Mouse (Mus musculus): ENCODE measurements around the gene Hspa1b. TPM values are rescaled to one million over a fixed set of nuclear protein-coding genes. Genes with fewer than 3 reads are reported as not detected.

Gene Hspa1b
- polyA plus RNA-seq, 1 experiment from 2014 or later, result 0.53 TPM

DNA sequence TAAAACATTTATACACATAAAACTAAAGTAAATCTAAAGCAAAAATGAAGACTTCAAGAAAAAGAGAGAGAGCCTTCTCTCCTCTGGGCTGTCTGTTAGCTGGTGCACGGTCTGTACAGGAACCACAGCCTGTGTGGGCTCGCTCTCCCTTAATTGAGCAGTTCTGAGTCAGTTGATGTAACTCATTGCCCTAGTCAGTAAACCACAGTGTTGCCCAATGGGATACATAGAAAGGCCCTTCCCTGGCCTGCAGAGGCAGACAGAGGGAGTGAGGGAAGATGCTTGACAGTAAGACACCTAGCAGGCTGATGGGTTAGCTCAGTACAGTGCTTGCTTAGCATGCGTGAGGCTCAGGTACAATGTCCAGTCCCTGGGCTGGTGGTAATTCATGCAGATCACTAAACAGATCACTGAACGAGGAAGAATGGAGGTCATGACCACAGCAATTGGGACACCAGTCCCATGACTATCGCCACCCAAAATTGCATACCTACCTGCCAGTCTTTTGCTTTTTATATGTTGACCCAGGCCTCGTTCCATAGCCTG, 21.0 kb downstream of the Hspa1b start:
- Histone ChIP-seq H3K4me2 (no peak overlapping the region), H3K4me1 (peaks cover 21% of the 10 kb centered on the region), H3K27ac (no peak overlapping the region), H3K4me3 (no peak overlapping the region), H3K27me3 (no peaks in the 10 kb centered on the region; the same call in 1 of the 2 replicates), H3K9ac (no peak overlapping the region), H3K9me3 (no peaks in the 10 kb centered on the region), H3K36me3 (peaks cover 9% of the 10 kb centered on the region; the same call in 1 of the 2 replicates)
- 81% methylated on average over 6 of the region's 6 CpGs for WGBS
- ATAC-seq (ENCODE audit: insufficient number of reproducible peaks, insufficient read depth, low FRiP score, low TSS enrichment, low read depth), result no peak

DNA sequence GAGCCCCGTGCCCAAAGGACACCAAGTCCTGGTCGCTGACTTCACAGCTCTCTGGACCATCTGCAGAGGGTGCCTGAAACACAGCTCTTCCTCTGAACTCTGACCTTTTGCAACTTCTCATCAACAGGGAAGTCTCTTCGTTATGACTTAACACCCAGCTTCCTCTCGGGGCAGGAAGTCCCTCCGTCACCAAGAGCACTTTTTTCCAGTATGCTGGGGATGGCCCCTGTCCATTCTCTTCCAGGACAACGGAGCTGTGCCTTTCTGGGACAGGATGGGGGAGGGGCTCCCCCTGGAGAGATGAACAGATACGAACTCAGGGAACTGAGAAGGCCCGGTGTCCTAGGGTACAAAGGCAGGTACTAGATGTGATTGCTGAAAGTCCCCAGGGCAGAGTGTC, 24.2 kb downstream of the Hspa1b start:
- 33% methylated on average over 8 of the region's 8 CpGs for WGBS
- Histone ChIP-seq H3K27ac (no peak overlapping the region), H3K9me3 (no peaks in the 10 kb centered on the region), H3K36me3 (peaks cover 9% of the 10 kb centered on the region; the same call in 1 of the 2 replicates), H3K4me2 (no peak overlapping the region), H3K4me1 (peaks cover 26% of the 10 kb centered on the region), H3K4me3 (no peak overlapping the region), H3K27me3 (no peaks in the 10 kb centered on the region; the same call in 1 of the 2 replicates), H3K9ac (peak overlapping the region; percentile 49; the same call in 1 of the 2 replicates)
- ATAC-seq (ENCODE audit: insufficient number of reproducible peaks, insufficient read depth, low FRiP score, low TSS enrichment, low read depth), result no peak

- Histone ChIP-seq H3K9ac (peak overlapping the region; percentile 49; the same call in 1 of the 2 replicates), H3K4me1 (peaks cover 26% of the 10 kb centered on the region), H3K36me3 (peaks cover 9% of the 10 kb centered on the region; the same call in 1 of the 2 replicates), H3K4me3 (no peak overlapping the region), H3K4me2 (peak overlapping the region; percentile 22), H3K27me3 (no peaks in the 10 kb centered on the region; the same call in 1 of the 2 replicates), H3K9me3 (no peaks in the 10 kb centered on the region), H3K27ac (no peak overlapping the region)
- 39% methylated on average over 24 of the region's 24 CpGs for WGBS
- no peak for ATAC-seq (ENCODE audit: insufficient number of reproducible peaks, insufficient read depth, low FRiP score, low TSS enrichment, low read depth)
These were observed 25.0 kb downstream of the Hspa1b start for GRCm38 (mm10) chr17:34934031-34934430.

DNA sequence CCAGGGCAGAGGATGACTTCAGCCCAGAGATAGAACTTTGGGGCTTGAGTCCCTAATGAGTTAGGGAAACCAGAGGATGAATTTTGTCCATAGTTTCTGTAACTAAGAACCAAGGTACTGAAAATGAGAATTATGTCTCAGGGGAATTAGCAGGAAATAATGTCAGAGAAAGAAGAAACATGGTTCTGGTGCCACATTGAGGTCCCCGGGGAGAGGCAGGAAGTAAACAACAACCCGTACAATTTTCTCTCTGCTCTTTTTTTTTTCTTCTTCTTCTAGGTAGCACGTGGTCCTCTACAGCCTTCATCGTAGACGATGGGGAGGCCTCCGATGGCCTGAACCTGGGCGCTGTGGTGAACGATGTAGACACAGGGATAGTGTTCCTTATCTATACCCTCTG, 26.8 kb downstream of the Hspa1b start:
- no peak overlapping the region for H3K27ac ChIP-seq
- H3K27me3 ChIP-seq, result no peaks in the 10 kb centered on the region; the same call in 1 of the 2 replicates
- 88% methylated on average over 8 of the region's 8 CpGs for WGBS
- peaks cover 26% of the 10 kb centered on the region for H3K4me1 ChIP-seq
- peak overlapping the region; percentile 91 for H3K9ac ChIP-seq
- H3K4me3 ChIP-seq, result peak overlapping the region; percentile 75
- ATAC-seq (ENCODE audit: insufficient number of reproducible peaks, insufficient read depth, low FRiP score, low TSS enrichment, low read depth), result no peak
- H3K4me2 ChIP-seq, result peak overlapping the region; percentile 89
- H3K9me3 ChIP-seq, result no peaks in the 10 kb centered on the region
- H3K36me3 ChIP-seq, result peaks cover 9% of the 10 kb centered on the region; the same call in 1 of the 2 replicates

GRCm38 (mm10) chr17:34931735-34932098, 27.3 kb downstream of the Hspa1b start:
- Histone ChIP-seq H3K4me2 (peak overlapping the region; percentile 89), H3K9me3 (no peaks in the 10 kb centered on the region), H3K27ac (no peak overlapping the region), H3K27me3 (no peaks in the 10 kb centered on the region; the same call in 1 of the 2 replicates), H3K4me3 (peak overlapping the region; percentile 75), H3K36me3 (peaks cover 9% of the 10 kb centered on the region; the same call in 1 of the 2 replicates), H3K4me1 (peaks cover 26% of the 10 kb centered on the region), H3K9ac (peak overlapping the region; percentile 91)
- 10% methylated on average over 14 of the region's 14 CpGs for whole genome bisulfite sequencing
- no peak; the same call in 1 of the 2 replicates for ATAC-seq (ENCODE audit: insufficient number of reproducible peaks, insufficient read depth, low FRiP score, low TSS enrichment, low read depth)

GRCm38 (mm10) chr17:34931061-34931734, 27.8 kb downstream of the Hspa1b start, which contains the start of gene Neu1:
Gene Neu1 (plus strand): TSS chr17:34931253.
- peak; percentile 94 for ATAC-seq (ENCODE audit: insufficient number of reproducible peaks, insufficient read depth, low FRiP score, low TSS enrichment, low read depth)
- Histone ChIP-seq H3K9me3 (no peaks in the 10 kb centered on the region), H3K4me2 (peak within 1 kb of the TSS; percentile 89), H3K36me3 (peaks cover 9% of the 10 kb centered on the region; the same call in 1 of the 2 replicates), H3K4me1 (peaks cover 26% of the 10 kb centered on the region), H3K27ac (no peak within 1 kb of the TSS), H3K9ac (peak within 1 kb of the TSS; percentile 91), H3K4me3 (peak within 1 kb of the TSS; percentile 75), H3K27me3 (no peaks in the 10 kb centered on the region; the same call in 1 of the 2 replicates)
- under 1% methylated on average over 38 of the region's 38 CpGs for WGBS

GRCm38 (mm10) chr17:34928841-34929240, 30.2 kb downstream of the Hspa1b start:
- Histone ChIP-seq H3K9ac (no peak overlapping the region), H3K4me2 (no peak overlapping the region), H3K4me3 (no peak overlapping the region), H3K27me3 (no peaks in the 10 kb centered on the region), H3K27ac (no peak overlapping the region), H3K4me1 (peaks cover 12% of the 10 kb centered on the region), H3K9me3 (no peaks in the 10 kb centered on the region), H3K36me3 (no peaks in the 10 kb centered on the region)
- no peak for ATAC-seq (ENCODE audit: insufficient number of reproducible peaks, insufficient read depth, low FRiP score, low TSS enrichment, low read depth)
- 58% methylated on average over 4 of the region's 4 CpGs for WGBS

DNA sequence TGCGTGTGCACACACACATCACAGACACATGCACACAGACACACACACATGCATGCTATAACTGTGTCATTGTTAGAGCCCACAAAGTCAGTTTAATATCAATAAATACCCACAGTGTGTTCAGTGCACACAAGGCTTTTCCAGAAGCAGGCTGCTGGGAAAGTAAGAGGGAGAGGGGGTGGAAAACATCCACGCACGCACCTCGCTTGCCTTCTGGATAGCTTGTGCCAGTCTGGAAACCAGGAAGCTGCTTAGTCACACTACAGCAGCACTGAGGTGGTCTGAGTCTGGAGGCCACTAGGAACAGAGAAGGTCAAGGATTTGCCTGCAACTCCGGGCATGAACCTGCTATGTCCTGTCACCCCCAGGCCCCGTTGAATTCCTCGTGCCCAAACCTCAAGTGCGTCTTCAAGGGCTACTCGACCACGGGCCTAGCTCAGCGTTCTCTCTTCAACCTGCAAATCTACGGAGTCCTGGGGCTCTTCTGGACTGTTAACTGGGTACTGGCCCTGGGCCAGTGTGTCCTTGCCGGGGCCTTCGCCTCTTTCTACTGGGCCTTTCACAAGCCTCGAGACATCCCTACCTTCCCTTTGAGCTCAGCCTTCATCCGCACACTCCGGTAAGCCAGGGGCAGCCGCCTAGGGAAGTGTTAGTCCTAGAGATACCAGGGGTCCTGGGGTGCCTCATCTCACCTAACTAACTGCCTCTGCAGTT, 31.6 kb downstream of the Hspa1b start:
- H3K27me3 ChIP-seq, result no peaks in the 10 kb centered on the region
- no peaks in the 10 kb centered on the region for H3K36me3 ChIP-seq
- H3K4me2 ChIP-seq, result no peak overlapping the region
- ATAC-seq (ENCODE audit: insufficient number of reproducible peaks, insufficient read depth, low FRiP score, low TSS enrichment, low read depth), result no peak
- H3K4me1 ChIP-seq, result peaks cover 11% of the 10 kb centered on the region
- WGBS, result 84% methylated on average over 18 of the region's 18 CpGs
- no peaks in the 10 kb centered on the region for H3K9me3 ChIP-seq
- H3K9ac ChIP-seq, result no peak overlapping the region
- H3K4me3 ChIP-seq, result no peak overlapping the region
- H3K27ac ChIP-seq, result no peak overlapping the region

DNA sequence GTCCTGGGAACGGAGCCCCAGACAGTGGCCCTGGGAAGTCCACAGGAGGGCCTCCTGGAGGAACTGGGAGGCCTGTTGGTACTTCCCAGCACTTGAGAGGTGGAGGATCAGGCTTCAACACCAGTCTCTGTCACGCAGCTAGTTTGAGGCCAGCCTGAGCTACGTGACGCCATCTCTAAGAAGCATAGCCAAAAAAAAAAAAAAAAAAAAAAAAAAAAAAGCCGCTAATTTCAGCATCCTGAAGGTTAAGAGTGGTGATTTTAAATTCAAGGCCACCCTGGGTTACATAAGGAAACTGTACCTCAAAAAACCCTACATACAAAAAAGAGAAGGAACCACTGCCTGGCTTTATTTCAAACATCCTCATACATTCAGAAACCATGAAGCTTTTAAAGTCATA, 34.8 kb downstream of the Hspa1b start:
- Histone ChIP-seq H3K27ac (no peak overlapping the region), H3K36me3 (no peaks in the 10 kb centered on the region), H3K9ac (no peak overlapping the region), H3K4me2 (no peak overlapping the region), H3K4me1 (no peaks in the 10 kb centered on the region), H3K9me3 (no peaks in the 10 kb centered on the region), H3K27me3 (no peaks in the 10 kb centered on the region), H3K4me3 (no peak overlapping the region)
- WGBS, result 66% methylated on average over 5 of the region's 5 CpGs
- no peak for ATAC-seq (ENCODE audit: insufficient number of reproducible peaks, insufficient read depth, low FRiP score, low TSS enrichment, low read depth)

- H3K27me3 ChIP-seq, result no peaks in the 10 kb centered on the region
- H3K27ac ChIP-seq, result no peak overlapping the region
- 55% methylated on average over 6 of the region's 6 CpGs for WGBS
- H3K9me3 ChIP-seq, result no peaks in the 10 kb centered on the region
- H3K4me3 ChIP-seq, result no peak overlapping the region
- H3K4me1 ChIP-seq, result no peaks in the 10 kb centered on the region
- no peak overlapping the region for H3K4me2 ChIP-seq
- no peak for ATAC-seq (ENCODE audit: insufficient number of reproducible peaks, insufficient read depth, low FRiP score, low TSS enrichment, low read depth)
- no peaks in the 10 kb centered on the region for H3K36me3 ChIP-seq
- H3K9ac ChIP-seq, result no peak overlapping the region
These were observed 36.1 kb downstream of the Hspa1b start for GRCm38 (mm10) chr17:34922939-34923338.

GRCm38 (mm10) chr17:34917188-34917587, 41.9 kb downstream of the Hspa1b start:
- no peak overlapping the region for H3K27ac ChIP-seq
- ATAC-seq (ENCODE audit: insufficient number of reproducible peaks, insufficient read depth, low FRiP score, low TSS enrichment, low read depth), result no peak
- H3K4me3 ChIP-seq, result no peak overlapping the region
- H3K9ac ChIP-seq, result no peak overlapping the region; the same call in 1 of the 2 replicates
- no peaks in the 10 kb centered on the region for H3K27me3 ChIP-seq
- peaks cover 10% of the 10 kb centered on the region for H3K4me1 ChIP-seq
- H3K4me2 ChIP-seq, result no peak overlapping the region
- H3K36me3 ChIP-seq, result peaks cover 18% of the 10 kb centered on the region
- no peaks in the 10 kb centered on the region for H3K9me3 ChIP-seq
- WGBS, result 72% methylated on average over 9 of the region's 9 CpGs

Data from embryonic facial prominence, embryonic 13.5 days (tissue).